Mouse (Mus musculus): ENCODE results near the gene Rab3b. TPM values are rescaled to one million over a fixed set of nuclear protein-coding genes. Genes with fewer than 3 reads are reported as not detected.

Gene Rab3b
- total and polyA plus RNA-seq, 2 experiments = 0.09 to 1.4 TPM

DNA sequence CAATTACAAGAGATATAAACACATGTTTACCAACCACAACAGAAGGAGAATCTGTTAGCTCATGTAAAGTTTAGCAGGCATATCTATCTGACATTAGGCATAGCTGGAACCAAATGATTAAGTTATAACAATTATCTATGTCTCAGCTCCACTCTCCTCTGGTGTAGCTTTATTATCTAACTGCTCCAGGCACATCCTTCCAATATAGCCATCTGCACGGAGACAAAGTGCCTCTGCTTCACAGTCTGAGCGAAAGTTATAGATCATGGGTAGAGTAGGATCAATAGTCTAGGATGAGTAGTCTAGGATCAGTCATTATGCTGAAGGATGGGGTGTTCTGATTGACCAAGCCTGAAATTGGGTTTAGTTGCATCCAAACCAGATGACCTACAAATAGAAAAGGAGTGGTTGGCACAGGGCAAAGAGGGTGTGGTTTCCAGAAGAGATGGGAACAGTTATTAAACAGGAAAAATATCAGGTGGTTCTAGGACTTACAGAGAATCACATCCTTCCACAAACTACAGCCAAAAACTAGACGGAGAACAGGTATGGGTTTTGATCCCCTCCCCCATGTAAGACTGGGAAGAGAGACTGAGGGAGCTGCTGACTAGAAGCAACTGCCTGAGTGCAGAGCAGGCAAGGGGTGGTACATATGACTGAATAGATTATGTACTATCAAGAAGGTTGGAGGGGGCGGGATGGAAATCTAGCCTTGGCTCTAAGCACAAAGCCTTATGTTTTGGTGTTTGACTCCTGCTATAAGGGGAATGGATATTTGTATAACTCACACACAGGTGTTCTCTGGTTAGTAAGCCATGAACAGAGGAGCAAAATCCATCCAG, 82.0 kb downstream of the Rab3b start:
- DNase-seq (ENCODE audit: extremely low read depth, low read depth, low spot score) = no peak
- no peak overlapping the region for H3K9ac ChIP-seq (ENCODE audit: low read depth, low read length)
- WGBS = 88% methylated on average over 4 of the region's 4 CpGs

DNA sequence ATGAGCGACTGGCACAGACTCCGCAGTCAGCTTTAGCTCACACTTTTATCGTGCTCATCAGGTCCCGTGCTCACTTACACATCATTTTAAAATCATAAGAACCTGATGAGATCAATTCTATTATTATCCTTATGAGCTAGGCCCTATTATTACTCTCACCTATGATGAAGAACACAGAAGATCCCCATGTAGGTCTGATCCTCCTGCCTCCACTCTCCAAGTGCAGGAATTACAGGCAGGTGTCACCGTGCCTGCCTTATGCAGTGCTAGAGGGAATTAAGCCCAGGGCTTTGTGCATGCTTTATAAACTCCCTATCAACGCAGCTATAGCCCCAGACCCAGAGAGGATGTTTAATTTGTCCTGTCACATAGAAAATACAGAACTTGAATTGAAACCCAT, 84.2 kb downstream of the Rab3b start:
- no peak for DNase-seq (ENCODE audit: extremely low read depth, low read depth, low spot score)

More for the DNA sequence above, 82.0 kb downstream of the Rab3b start:
- TF ChIP-seq POLR2A (IDR thresholded peaks at IDR 0.05; ENCODE audit: extremely low read depth, insufficient read depth, low read length) (no peak), CTCF (IDR thresholded peaks at IDR 0.05; ENCODE audit: low read depth, low read length) (no peak)
- H3K27ac ChIP-seq (replicated peaks; ENCODE audit: insufficient read depth, low read depth, low read length) = no peak overlapping the region
- H3K36me3 ChIP-seq (ENCODE audit: control insufficient read depth, insufficient read depth, low read length) = no peaks in the 10 kb centered on the region
- no peaks in the 10 kb centered on the region for H3K4me1 ChIP-seq (ENCODE audit: control insufficient read depth, insufficient read depth, low read length)
- no peaks in the 10 kb centered on the region for H3K27me3 ChIP-seq (ENCODE audit: control insufficient read depth, insufficient read depth, low read length)
- no peak overlapping the region for H3K4me3 ChIP-seq (ENCODE audit: insufficient read depth, low read depth, low read length)
- H3K79me2 ChIP-seq (ENCODE audit: control insufficient read depth, insufficient read depth, low read length) = no peaks in the 10 kb centered on the region

DNA sequence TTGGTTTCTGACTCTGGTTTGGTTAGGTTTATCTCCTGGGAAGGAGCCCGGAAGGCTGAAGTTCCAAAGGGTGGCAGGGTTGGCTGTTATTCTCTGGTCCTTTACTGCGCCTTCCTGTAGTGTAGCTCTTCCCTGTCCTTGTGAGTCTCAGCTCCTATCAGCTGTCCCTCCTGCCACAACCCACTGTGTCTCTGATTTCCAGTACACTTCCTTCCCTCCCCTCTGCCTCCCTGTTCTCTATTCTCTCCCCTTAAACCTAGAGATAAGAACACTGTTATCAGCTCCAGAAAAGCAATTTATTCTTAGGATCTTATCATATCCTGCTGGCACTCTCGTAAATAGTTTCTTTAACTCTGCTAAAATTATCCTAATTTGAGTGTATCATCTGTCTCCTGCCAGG, 90.7 kb downstream of the Rab3b start:
- TF ChIP-seq CTCF (IDR thresholded peaks at IDR 0.05; ENCODE audit: low read depth, low read length) (no peak), POLR2A (IDR thresholded peaks at IDR 0.05; ENCODE audit: extremely low read depth, insufficient read depth, low read length) (no peak)

More for the DNA sequence above, 84.2 kb downstream of the Rab3b start:
- H3K27me3 ChIP-seq (ENCODE audit: control insufficient read depth, insufficient read depth, low read length) = no peaks in the 10 kb centered on the region
- H3K27ac ChIP-seq (replicated peaks; ENCODE audit: insufficient read depth, low read depth, low read length) = no peak overlapping the region
- no peak overlapping the region for H3K4me3 ChIP-seq (ENCODE audit: insufficient read depth, low read depth, low read length)
- no peaks in the 10 kb centered on the region for H3K36me3 ChIP-seq (ENCODE audit: control insufficient read depth, insufficient read depth, low read length)
- H3K9ac ChIP-seq (ENCODE audit: low read depth, low read length) = no peak overlapping the region
- WGBS = 88% methylated on average over 6 of the region's 6 CpGs
- no peaks in the 10 kb centered on the region for H3K79me2 ChIP-seq (ENCODE audit: control insufficient read depth, insufficient read depth, low read length)
- no peaks in the 10 kb centered on the region for H3K4me1 ChIP-seq (ENCODE audit: control insufficient read depth, insufficient read depth, low read length)
- TF ChIP-seq POLR2A (IDR thresholded peaks at IDR 0.05; ENCODE audit: extremely low read depth, insufficient read depth, low read length) = no peak
- no peak for TF ChIP-seq CTCF (IDR thresholded peaks at IDR 0.05; ENCODE audit: low read depth, low read length)

DNA sequence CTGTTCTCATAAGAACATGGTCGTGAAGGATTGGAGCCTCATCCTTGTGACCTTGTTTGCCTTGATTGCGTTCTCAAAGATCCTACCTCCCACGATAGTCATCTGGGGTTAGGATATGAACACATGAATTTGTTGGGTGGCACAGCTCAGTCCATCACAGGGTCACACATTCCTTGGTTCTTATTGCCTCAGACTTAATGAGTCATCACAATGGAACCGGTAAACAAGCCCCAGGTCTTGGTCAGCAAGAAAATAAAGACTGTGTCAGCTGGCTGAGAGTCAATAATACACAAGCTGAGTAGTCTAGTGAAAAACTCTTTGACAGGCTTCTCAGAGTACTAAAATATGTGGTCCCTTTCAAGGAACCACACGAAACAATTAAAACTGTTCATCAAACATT, 92.2 kb downstream of the Rab3b start:
- no peaks in the 10 kb centered on the region for H3K27me3 ChIP-seq (ENCODE audit: control insufficient read depth, insufficient read depth, low read length)
- TF ChIP-seq POLR2A (IDR thresholded peaks at IDR 0.05; ENCODE audit: extremely low read depth, insufficient read depth, low read length) (no peak), CTCF (IDR thresholded peaks at IDR 0.05; ENCODE audit: low read depth, low read length) (no peak)
- no peaks in the 10 kb centered on the region for H3K79me2 ChIP-seq (ENCODE audit: control insufficient read depth, insufficient read depth, low read length)
- peak overlapping the region; percentile 36; the same call in 1 of the 2 replicates for H3K27ac ChIP-seq (replicated peaks; ENCODE audit: insufficient read depth, low read depth, low read length)
- no peaks in the 10 kb centered on the region for H3K4me1 ChIP-seq (ENCODE audit: control insufficient read depth, insufficient read depth, low read length)
- DNase-seq (ENCODE audit: extremely low read depth, low read depth, low spot score) = no peak
- 71% methylated on average over 5 of the region's 5 CpGs for WGBS
- H3K4me3 ChIP-seq (ENCODE audit: insufficient read depth, low read depth, low read length) = no peak overlapping the region
- H3K36me3 ChIP-seq (ENCODE audit: control insufficient read depth, insufficient read depth, low read length) = no peaks in the 10 kb centered on the region
- H3K9ac ChIP-seq (ENCODE audit: low read depth, low read length) = no peak overlapping the region

More for the DNA sequence above, 90.7 kb downstream of the Rab3b start:
- Histone ChIP-seq H3K4me3 (ENCODE audit: insufficient read depth, low read depth, low read length) (no peak overlapping the region), H3K36me3 (ENCODE audit: control insufficient read depth, insufficient read depth, low read length) (no peaks in the 10 kb centered on the region), H3K9ac (ENCODE audit: low read depth, low read length) (no peak overlapping the region), H3K27ac (replicated peaks; ENCODE audit: insufficient read depth, low read depth, low read length) (no peak overlapping the region), H3K79me2 (ENCODE audit: control insufficient read depth, insufficient read depth, low read length) (no peaks in the 10 kb centered on the region), H3K4me1 (ENCODE audit: control insufficient read depth, insufficient read depth, low read length) (no peaks in the 10 kb centered on the region), H3K27me3 (ENCODE audit: control insufficient read depth, insufficient read depth, low read length) (no peaks in the 10 kb centered on the region)
- peak; percentile 8 for DNase-seq (ENCODE audit: extremely low read depth, low read depth, low spot score)
- 67% methylated on average over 3 of the region's 3 CpGs for WGBS

DNA sequence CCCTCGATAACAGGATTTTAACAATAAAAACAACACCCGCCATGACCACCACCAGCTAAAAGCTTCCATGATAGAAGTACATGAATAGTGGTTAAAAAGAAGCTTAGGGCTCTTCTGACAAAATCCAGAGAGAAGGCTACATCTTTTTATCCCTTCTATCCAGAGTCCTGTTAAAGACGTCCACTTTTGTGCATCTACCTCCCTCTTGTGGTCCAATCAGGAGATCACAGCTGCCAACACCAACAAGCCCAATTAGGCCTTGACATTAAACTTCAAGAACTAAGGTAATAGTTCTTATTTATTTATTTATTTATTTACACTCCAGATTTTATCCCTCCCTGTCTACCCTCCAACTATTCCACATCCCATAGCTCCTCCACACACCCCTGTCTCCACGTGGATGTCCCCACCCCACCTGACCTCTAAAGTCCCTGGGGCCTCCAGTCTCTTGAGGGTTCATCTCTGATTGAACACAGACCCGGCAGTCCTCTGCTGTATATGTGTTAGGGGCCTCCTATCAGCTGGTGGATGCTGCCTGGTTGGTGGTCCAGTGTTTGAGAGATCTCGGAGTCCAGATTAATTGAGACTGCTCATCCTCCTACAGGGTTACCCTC, 97.7 kb downstream of the Rab3b start:
- 53% methylated on average over 6 of the region's 6 CpGs for WGBS
- H3K36me3 ChIP-seq (ENCODE audit: control insufficient read depth, insufficient read depth, low read length) = no peaks in the 10 kb centered on the region
- H3K4me1 ChIP-seq (ENCODE audit: control insufficient read depth, insufficient read depth, low read length) = no peaks in the 10 kb centered on the region
- TF ChIP-seq CTCF (IDR thresholded peaks at IDR 0.05; ENCODE audit: low read depth, low read length) (peak; percentile 36; the same call in 1 of the 2 replicates), POLR2A (IDR thresholded peaks at IDR 0.05; ENCODE audit: extremely low read depth, insufficient read depth, low read length) (no peak)
- no peaks in the 10 kb centered on the region for H3K79me2 ChIP-seq (ENCODE audit: control insufficient read depth, insufficient read depth, low read length)
- peak; percentile 42 for DNase-seq (ENCODE audit: extremely low read depth, low read depth, low spot score)
- no peak overlapping the region for H3K27ac ChIP-seq (replicated peaks; ENCODE audit: insufficient read depth, low read depth, low read length)
- H3K27me3 ChIP-seq (ENCODE audit: control insufficient read depth, insufficient read depth, low read length) = no peaks in the 10 kb centered on the region
- H3K4me3 ChIP-seq (ENCODE audit: insufficient read depth, low read depth, low read length) = no peak overlapping the region
- H3K9ac ChIP-seq (ENCODE audit: low read depth, low read length) = no peak overlapping the region
